Mouse (Mus musculus) macrophage (primary cell): Measurements from ENCODE around the gene Ctf2. TPM values are rescaled to one million over a fixed set of nuclear protein-coding genes. Genes with fewer than 3 reads are reported as not detected.

Experiments
- H3K27ac ChIP-seq: fragments of 350-480 bp; formaldehyde crosslinking; 2 replicates; pipeline ENCODE4 v1.9.0; 2021
- H3K36me3 ChIP-seq: fragments of 350-480 bp; formaldehyde crosslinking; 2 replicates; pipeline ENCODE4 v1.9.0; 2021; ENCODE audit errors: inconsistent target
- H3K4me3 ChIP-seq: fragments of 350-480 bp; formaldehyde crosslinking; 2 replicates; pipeline ENCODE4 v1.9.0; 2021; ENCODE audit errors: inconsistent target
- H3K79me2 ChIP-seq: fragments of 350-480 bp; formaldehyde crosslinking; 2 replicates; pipeline ENCODE4 v1.9.0; 2021; ENCODE audit errors: inconsistent target
- WGBS: methylation state at CpG from one replicate; pipeline ENCODE4 v1.1.7; 2026; ENCODE audit warnings: inconsistent platforms; ENCODE audit not compliant: missing documents; 5-methylcytosine and 5-hydroxymethylcytosine counted together
- polyA plus RNA-seq: library from polyadenylated mRNA; stranded (reverse); fragments of 250-400 nt; gene quantifications from 3 replicates; pipeline ENCODE4 v1.2.4, GENCODE M21; 2018; ENCODE audit warnings: inconsistent platforms

The Ctf2 gene
- polyA plus RNA-seq, 1 experiment from 2014 or later: not detected

- no peak overlapping the region for H3K27ac ChIP-seq
- 87% methylated on average over 19 of the region's 28 CpGs for WGBS
- H3K36me3 ChIP-seq: peaks cover 21% of the 10 kb centered on the region; the same call in 1 of the 2 replicates
- H3K4me3 ChIP-seq: no peak overlapping the region
- H3K79me2 ChIP-seq: no peaks in the 10 kb centered on the region
These were observed 16.2 kb upstream of the Ctf2 start for GRCm38 (mm10) chr7:127748235-127748560.

- Histone ChIP-seq H3K4me3 (no peak overlapping the region), H3K79me2 (no peaks in the 10 kb centered on the region), H3K36me3 (peaks cover 21% of the 10 kb centered on the region; the same call in 1 of the 2 replicates), H3K27ac (no peak overlapping the region)
- WGBS: 92% methylated on average over 6 of the region's 6 CpGs
These were observed 15.7 kb upstream of the Ctf2 start for GRCm38 (mm10) chr7:127747559-127748234.

GRCm38 (mm10) chr7:127746494-127747491 is 14.8 kb upstream of the Ctf2 start:
- Histone ChIP-seq H3K4me3 (peak overlapping the region; percentile 77), H3K79me2 (no peaks in the 10 kb centered on the region), H3K36me3 (peaks cover 20% of the 10 kb centered on the region; the same call in 1 of the 2 replicates), H3K27ac (no peak overlapping the region)
- WGBS: 6% methylated on average over 57 of the region's 62 CpGs

GRCm38 (mm10) chr7:127745652-127746493 is 13.9 kb upstream of the Ctf2 start:
- Histone ChIP-seq H3K27ac (peak overlapping the region; percentile 77), H3K79me2 (no peaks in the 10 kb centered on the region), H3K4me3 (peak overlapping the region; percentile 77), H3K36me3 (peaks cover 12% of the 10 kb centered on the region; the same call in 1 of the 2 replicates)
- under 1% methylated on average over 39 of the region's 39 CpGs for WGBS

- peak overlapping the region; percentile 77 for H3K27ac ChIP-seq
- H3K36me3 ChIP-seq: peaks cover 6% of the 10 kb centered on the region; the same call in 1 of the 2 replicates
- WGBS: 0% methylated on average over 19 of the region's 19 CpGs
- H3K4me3 ChIP-seq: peak overlapping the region; percentile 77
- H3K79me2 ChIP-seq: no peaks in the 10 kb centered on the region
These were observed 13.3 kb upstream of the Ctf2 start for GRCm38 (mm10) chr7:127745251-127745651.

- WGBS: 1% methylated on average over 23 of the region's 26 CpGs
- Histone ChIP-seq H3K36me3 (no peaks in the 10 kb centered on the region), H3K79me2 (no peaks in the 10 kb centered on the region), H3K27ac (peak within 1 kb of the TSS; percentile 77), H3K4me3 (peak within 1 kb of the TSS; percentile 77)
These were observed 12.5 kb upstream of the Ctf2 start, which contains the start of gene Fbxl19 for GRCm38 (mm10) chr7:127744366-127745045. Gene Fbxl19 (plus strand): TSS chr7:127744543.

- no peaks in the 10 kb centered on the region for H3K36me3 ChIP-seq
- H3K4me3 ChIP-seq: no peak overlapping the region
- WGBS: 86% methylated on average over 4 of the region's 4 CpGs
- no peaks in the 10 kb centered on the region for H3K79me2 ChIP-seq
- no peak overlapping the region for H3K27ac ChIP-seq
These were observed 1.8 kb downstream of the Ctf2 start for GRCm38 (mm10) chr7:127730170-127730569.

- WGBS: 74% methylated on average over 4 of the region's 7 CpGs
- Histone ChIP-seq H3K27ac (no peak overlapping the region), H3K4me3 (no peak overlapping the region), H3K79me2 (no peaks in the 10 kb centered on the region), H3K36me3 (no peaks in the 10 kb centered on the region)
These were observed 4.1 kb downstream of the Ctf2 start for GRCm38 (mm10) chr7:127727898-127728297.

- Histone ChIP-seq H3K36me3 (no peaks in the 10 kb centered on the region), H3K4me3 (no peak overlapping the region), H3K27ac (no peak overlapping the region), H3K79me2 (no peaks in the 10 kb centered on the region)
- WGBS: 88% methylated on average over 6 of the region's 6 CpGs
These were observed 6.0 kb downstream of the Ctf2 start for GRCm38 (mm10) chr7:127725924-127726323.

GRCm38 (mm10) chr7:127725490-127725889 is 6.5 kb downstream of the Ctf2 start:
- Histone ChIP-seq H3K36me3 (no peaks in the 10 kb centered on the region), H3K27ac (no peak overlapping the region), H3K79me2 (no peaks in the 10 kb centered on the region), H3K4me3 (no peak overlapping the region)
- WGBS: 100% methylated on average over 2 of the region's 2 CpGs

- WGBS: 97% methylated on average over 6 of the region's 6 CpGs
- no peaks in the 10 kb centered on the region for H3K36me3 ChIP-seq
- no peaks in the 10 kb centered on the region for H3K79me2 ChIP-seq
- H3K27ac ChIP-seq: no peak overlapping the region
- H3K4me3 ChIP-seq: no peak overlapping the region
These were observed 12.7 kb downstream of the Ctf2 start for GRCm38 (mm10) chr7:127719258-127719657.

- Histone ChIP-seq H3K36me3 (no peaks in the 10 kb centered on the region), H3K27ac (no peak overlapping the region), H3K79me2 (no peaks in the 10 kb centered on the region), H3K4me3 (no peak overlapping the region)
- WGBS: 79% methylated on average over 6 of the region's 6 CpGs
These were observed 13.6 kb downstream of the Ctf2 start for GRCm38 (mm10) chr7:127718339-127718738.

- Histone ChIP-seq H3K79me2 (no peaks in the 10 kb centered on the region), H3K36me3 (no peaks in the 10 kb centered on the region), H3K27ac (no peak overlapping the region), H3K4me3 (no peak overlapping the region)
- 3% methylated on average over 34 of the region's 41 CpGs for WGBS
These were observed 15.0 kb downstream of the Ctf2 start for GRCm38 (mm10) chr7:127716992-127717391.

GRCm38 (mm10) chr7:127714816-127715215 is 17.1 kb downstream of the Ctf2 start:
- no peak overlapping the region for H3K27ac ChIP-seq
- no peaks in the 10 kb centered on the region for H3K36me3 ChIP-seq
- H3K79me2 ChIP-seq: no peaks in the 10 kb centered on the region
- 100% methylated on average over 4 of the region's 4 CpGs for WGBS
- H3K4me3 ChIP-seq: no peak overlapping the region
